Mouse (Mus musculus) frontal cortex, postnatal 10 days (tissue): ENCODE measurements around the gene Large2.

Experiments used
- DNase-seq, 2 experiments: peaks; one replicate each; pipeline ENCODE4 v3.0.0; 2022; ENCODE audit warnings: low spot score in 2 of 2, mixed read lengths in 1 of 2

The Large2 gene

DNA sequence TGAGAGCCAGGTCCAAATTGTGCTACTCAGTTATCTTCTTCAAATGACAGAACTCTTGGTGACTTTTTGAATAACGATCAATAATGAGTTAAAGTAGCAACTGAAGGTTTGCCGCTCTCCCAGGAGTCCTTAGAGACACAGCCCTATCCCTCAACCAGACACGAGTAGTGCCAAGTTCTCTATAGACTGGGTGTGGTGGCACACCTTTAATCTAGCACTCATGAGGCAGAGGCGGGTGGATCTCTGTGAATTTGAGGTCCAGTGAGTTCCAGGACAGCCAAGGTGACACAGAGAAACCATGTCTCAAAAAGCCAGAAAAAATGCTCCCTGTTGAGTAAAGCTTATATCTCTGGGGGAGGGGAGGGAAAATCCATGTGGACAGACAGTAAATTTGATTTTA lies 47.1 kb downstream of the Large2 start:
- DNase-seq = no peak

GRCm38 (mm10) chr2:92326221-92326620 lies 48.4 kb downstream of the Large2 start:
- DNase-seq = no peak

GRCm38 (mm10) chr2:92325676-92326075 lies 49.0 kb downstream of the Large2 start:
- DNase-seq = no peak

- DNase-seq = no peak
Observed at GRCm38 (mm10) chr2:92322669-92323068, 52.0 kb downstream of the Large2 start.

GRCm38 (mm10) chr2:92317228-92317627 lies 57.4 kb downstream of the Large2 start:
- no peak for DNase-seq

GRCm38 (mm10) chr2:92316652-92317051 lies 58.0 kb downstream of the Large2 start:
- no peak for DNase-seq
